Mouse (Mus musculus): ENCODE data around the gene Btk. TPM values are rescaled to one million over a fixed set of nuclear protein-coding genes. Genes with fewer than 3 reads are reported as not detected.

Gene Btk
- polyA plus RNA-seq, 1 experiment from 2014 or later: 0.77 TPM

GRCm38 (mm10) chrX:134601380-134602120 lies 18.2 kb upstream of the Btk start:
- H3K4me1 ChIP-seq: peaks cover 14% of the 10 kb centered on the region
- H3K4me3 ChIP-seq: peak overlapping the region; percentile 53
- H3K9ac ChIP-seq: peak overlapping the region; percentile 52
- WGBS: 24% methylated on average over 39 of the region's 43 CpGs
- H3K9me3 ChIP-seq: no peaks in the 10 kb centered on the region
- no peaks in the 10 kb centered on the region for H3K36me3 ChIP-seq (replicated peaks)
- H3K4me2 ChIP-seq: peak overlapping the region; percentile 52
- peak overlapping the region; percentile 94 for H3K27ac ChIP-seq
- ATAC-seq (replicated peaks): peak; percentile 87
- H3K27me3 ChIP-seq (replicated peaks): no peaks in the 10 kb centered on the region

- Histone ChIP-seq H3K9ac (peak within 1 kb of the TSS; percentile 52), H3K4me2 (peak within 1 kb of the TSS; percentile 53), H3K27me3 (replicated peaks) (no peaks in the 10 kb centered on the region), H3K4me3 (peak within 1 kb of the TSS; percentile 53), H3K36me3 (replicated peaks) (no peaks in the 10 kb centered on the region), H3K27ac (peak within 1 kb of the TSS; percentile 94), H3K4me1 (peaks cover 14% of the 10 kb centered on the region), H3K9me3 (no peaks in the 10 kb centered on the region)
- 19% methylated on average over 33 of the region's 33 CpGs for WGBS
- ATAC-seq (replicated peaks): peak; percentile 98
Measured at GRCm38 (mm10) chrX:134600659-134601379, 17.4 kb upstream of the Btk start, which contains the start of the genes Gla and Hnrnph2. Gla (minus strand) TSS chrX:134601125. Hnrnph2 (plus strand) TSS chrX:134601179.

- peak overlapping the region; percentile 40 for H3K9ac ChIP-seq
- peak; percentile 7; the same call in 1 of the 2 replicates for ATAC-seq (replicated peaks)
Measured at GRCm38 (mm10) chrX:134599922-134600565, 16.7 kb upstream of the Btk start.

GRCm38 (mm10) chrX:134589836-134590235 lies 6.5 kb upstream of the Btk start:
- Histone ChIP-seq H3K9ac (no peak overlapping the region), H3K4me1 (peaks cover 8% of the 10 kb centered on the region; the same call in 1 of the 2 replicates), H3K27ac (no peak overlapping the region), H3K9me3 (no peaks in the 10 kb centered on the region), H3K27me3 (replicated peaks) (no peaks in the 10 kb centered on the region), H3K36me3 (replicated peaks) (no peaks in the 10 kb centered on the region), H3K4me2 (no peak overlapping the region), H3K4me3 (no peak overlapping the region)
- no peak for ATAC-seq (replicated peaks)
- 69% methylated on average over 5 of the region's 5 CpGs for WGBS

More at GRCm38 (mm10) chrX:134599922-134600565, 16.7 kb upstream of the Btk start:
- Histone ChIP-seq H3K4me3 (peak overlapping the region; percentile 53), H3K4me1 (peaks cover 14% of the 10 kb centered on the region), H3K27me3 (replicated peaks) (no peaks in the 10 kb centered on the region), H3K4me2 (peak overlapping the region; percentile 53), H3K9me3 (no peaks in the 10 kb centered on the region), H3K36me3 (replicated peaks) (no peaks in the 10 kb centered on the region), H3K27ac (peak overlapping the region; percentile 79)
- WGBS: 33% methylated on average over 10 of the region's 10 CpGs

- Histone ChIP-seq H3K9ac (no peak overlapping the region), H3K4me3 (no peak overlapping the region), H3K4me1 (peaks cover 8% of the 10 kb centered on the region; the same call in 1 of the 2 replicates), H3K27me3 (replicated peaks) (no peaks in the 10 kb centered on the region), H3K27ac (no peak overlapping the region), H3K36me3 (replicated peaks) (no peaks in the 10 kb centered on the region), H3K9me3 (no peaks in the 10 kb centered on the region), H3K4me2 (no peak overlapping the region)
- ATAC-seq (replicated peaks): no peak
- WGBS: 89% methylated on average over 3 of the region's 3 CpGs
Measured at GRCm38 (mm10) chrX:134588997-134589396, 5.6 kb upstream of the Btk start.

GRCm38 (mm10) chrX:134588261-134588660 lies 4.9 kb upstream of the Btk start:
- Histone ChIP-seq H3K9me3 (no peaks in the 10 kb centered on the region), H3K27me3 (replicated peaks) (no peaks in the 10 kb centered on the region), H3K9ac (no peak overlapping the region), H3K4me2 (no peak overlapping the region), H3K4me3 (no peak overlapping the region), H3K4me1 (peaks cover 8% of the 10 kb centered on the region; the same call in 1 of the 2 replicates), H3K36me3 (replicated peaks) (no peaks in the 10 kb centered on the region), H3K27ac (no peak overlapping the region)
- ATAC-seq (replicated peaks): no peak
- WGBS: 81% methylated on average over 4 of the region's 4 CpGs

- H3K9me3 ChIP-seq: no peaks in the 10 kb centered on the region
- WGBS: 36% methylated on average over 8 of the region's 8 CpGs
- no peaks in the 10 kb centered on the region for H3K27me3 ChIP-seq (replicated peaks)
- H3K27ac ChIP-seq: no peak overlapping the region
- H3K36me3 ChIP-seq (replicated peaks): no peaks in the 10 kb centered on the region
- H3K4me2 ChIP-seq: peak overlapping the region; percentile 47
- H3K4me3 ChIP-seq: peak overlapping the region; percentile 48
- H3K4me1 ChIP-seq: peaks cover 8% of the 10 kb centered on the region; the same call in 1 of the 2 replicates
- ATAC-seq (replicated peaks): no peak
- peak overlapping the region; percentile 52; the same call in 1 of the 2 replicates for H3K9ac ChIP-seq
Measured at GRCm38 (mm10) chrX:134586447-134586846, 3.1 kb upstream of the Btk start.

GRCm38 (mm10) chrX:134585103-134586002 lies 2.0 kb upstream of the Btk start, which contains the start of gene Rpl36a:
Rpl36a (plus strand) TSS chrX:134585654.
- Histone ChIP-seq H3K4me2 (peak within 1 kb of the TSS; percentile 54), H3K9me3 (no peaks in the 10 kb centered on the region), H3K9ac (peak within 1 kb of the TSS; percentile 52), H3K4me3 (peak within 1 kb of the TSS; percentile 48), H3K36me3 (replicated peaks) (no peaks in the 10 kb centered on the region), H3K27ac (peak within 1 kb of the TSS; percentile 80), H3K27me3 (replicated peaks) (no peaks in the 10 kb centered on the region), H3K4me1 (peaks cover 8% of the 10 kb centered on the region; the same call in 1 of the 2 replicates)
- WGBS: 25% methylated on average over 45 of the region's 45 CpGs
- ATAC-seq (replicated peaks): peak; percentile 99

GRCm38 (mm10) chrX:134582270-134582669 lies 1.1 kb downstream of the Btk start:
- Histone ChIP-seq H3K36me3 (replicated peaks) (no peaks in the 10 kb centered on the region), H3K27me3 (replicated peaks) (no peaks in the 10 kb centered on the region), H3K4me2 (no peak overlapping the region), H3K27ac (no peak overlapping the region), H3K9me3 (no peaks in the 10 kb centered on the region), H3K4me3 (no peak overlapping the region), H3K4me1 (peaks cover 8% of the 10 kb centered on the region; the same call in 1 of the 2 replicates), H3K9ac (no peak overlapping the region)
- ATAC-seq (replicated peaks): no peak
- WGBS: 92% methylated on average over 10 of the region's 11 CpGs

GRCm38 (mm10) chrX:134580528-134581305 lies 2.7 kb downstream of the Btk start:
- no peaks in the 10 kb centered on the region for H3K4me1 ChIP-seq
- ATAC-seq (replicated peaks): no peak
- no peak overlapping the region for H3K27ac ChIP-seq
- no peaks in the 10 kb centered on the region for H3K36me3 ChIP-seq (replicated peaks)
- H3K27me3 ChIP-seq (replicated peaks): no peaks in the 10 kb centered on the region
- H3K4me2 ChIP-seq: no peak overlapping the region
- no peak overlapping the region for H3K4me3 ChIP-seq
- no peak overlapping the region for H3K9ac ChIP-seq
- no peaks in the 10 kb centered on the region for H3K9me3 ChIP-seq
- WGBS: 88% methylated on average over 14 of the region's 14 CpGs

GRCm38 (mm10) chrX:134577896-134578295 lies 5.5 kb downstream of the Btk start:
- Histone ChIP-seq H3K9me3 (no peaks in the 10 kb centered on the region), H3K9ac (no peak overlapping the region), H3K4me2 (no peak overlapping the region), H3K4me3 (no peak overlapping the region), H3K4me1 (no peaks in the 10 kb centered on the region), H3K27me3 (replicated peaks) (no peaks in the 10 kb centered on the region), H3K36me3 (replicated peaks) (no peaks in the 10 kb centered on the region), H3K27ac (no peak overlapping the region)
- ATAC-seq (replicated peaks): no peak
- WGBS: 80% methylated on average over 4 of the region's 4 CpGs

All from midbrain, embryonic 15.5 days (tissue).